In the genomic region with DNA sequence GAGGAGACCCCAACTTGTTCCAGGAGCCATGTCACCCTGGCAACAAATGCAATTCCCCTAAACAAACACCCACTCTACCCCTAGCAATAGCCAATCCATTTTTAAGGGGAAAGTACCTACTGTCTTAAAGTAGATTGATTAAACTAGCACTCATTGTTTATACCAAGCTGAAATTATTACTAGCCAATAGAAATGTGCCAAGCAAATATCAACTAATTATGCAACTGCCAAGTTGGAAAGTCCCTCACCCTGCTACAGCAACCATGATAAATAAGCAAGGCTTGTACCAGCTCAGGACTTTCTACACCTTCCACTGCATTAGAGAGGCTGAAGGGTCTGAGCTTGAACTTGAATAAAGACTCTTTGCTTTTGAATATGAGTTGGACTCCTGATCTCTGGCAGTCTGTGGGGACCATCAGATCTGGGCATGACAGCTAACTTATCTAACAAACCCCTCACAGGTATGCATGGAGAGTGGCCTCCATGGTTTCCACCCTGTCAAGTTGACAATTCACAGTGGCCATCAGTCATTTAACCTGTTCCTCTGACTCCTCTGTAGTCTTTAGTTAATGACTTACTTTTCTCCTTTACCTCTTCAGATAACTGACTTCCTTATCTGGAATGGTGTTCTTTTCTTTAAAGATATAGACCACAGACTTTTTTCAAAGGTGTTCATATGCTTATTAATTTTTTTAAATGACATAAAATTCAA, we compare ENCODE assay signal across 22 mouse cellular contexts.
A peak's percentile ranks its signal among the peaks of the same experiment; 100 is the strongest.
DNase-seq lines count a peak whose midpoint lies in the region; ATAC-seq lines count a peak whose summit lies in the region.
"Had no signal": no experiment of that assay in that cellular context is flagged by ENCODE, and none has a peak within 500 bp of the region (broad histone marks: within the 10 kb centered on the region; RNA-seq: fewer than 3 reads in every experiment).

No protein-coding gene starts in this region.

- intact Hi-C loops in heart, postnatal 25 days (cut with DNase I), result no loop called here

- peak; percentile 70 for DNase-seq in heart, adult 11 months
- no peak for DNase-seq in heart, postnatal 25 days (ENCODE audit: low spot score)
- no peak for DNase-seq in gastrocnemius, adult 18-20 months (ENCODE audit: low spot score)
- no peak for DNase-seq in neural tube, embryonic 10.5 days (ENCODE audit: extremely low spot score, low spot score)
- DNase-seq: adrenal gland, adult 2 months; adrenal gland, postnatal 14 days; B cell, adult 2 months; cerebellum, adult 11 months; cerebellum, adult 2 months; cerebellum, adult 9-11 months; cerebellum, postnatal 25 days; forebrain, postnatal 0 days; gastrocnemius, postnatal 10 days; heart, adult 18-20 months; heart, postnatal 10 days; heart, postnatal 4 days; kidney, adult 11 months; kidney, adult 8-10 months had no signal

- ATAC-seq in CD4-positive, CD25-positive, alpha-beta regulatory T cell, adult 4 months, result peak; percentile 65
- ATAC-seq in inflammation-experienced regulatory T-cells, adult 6 months, result peak; percentile 77
- ATAC-seq: forebrain, embryonic 14.5 days; forebrain, postnatal 0 days; hindbrain, postnatal 0 days had no signal
